Mouse (Mus musculus) erythroid progenitor cell, adult 5-6 weeks (primary cell): Measurements from ENCODE around the gene Snd1. TPM values are rescaled to one million over a fixed set of nuclear protein-coding genes. Genes with fewer than 3 reads are reported as not detected.

Experiments
- ATAC-seq: replicated peaks from 2 replicates; pipeline ENCODE4 v1.8.0; 2016; ENCODE audit warnings: moderate number of reproducible peaks, mild to moderate bottlenecking, moderate TSS enrichment, inconsistent platforms; ENCODE audit not compliant: poor library complexity, low FRiP score, severe bottlenecking
- total RNA-seq, 2 experiments: library from RNA; stranded (forward) in 1 of 2; stranded (reverse) in 1 of 2; fragments of 150-400 nt in 1 of 2; fragments of 186-747, 209-891 nt in 1 of 2; gene quantifications; 2 replicates each; pipeline versions ENCODE4 v1.2.3 to v1.2.4; 2015 to 2017; ENCODE audit warnings: low replicate concordance in 2 of 2

Snd1 gene
- total RNA-seq, 2 experiments from 2014 or later: 19.9 to 26.0 TPM

GRCm38 (mm10) chr6:28674686-28675085 is 199.7 kb downstream of the Snd1 start:
- no peak for ATAC-seq

- ATAC-seq: no peak
These were observed 204.0 kb downstream of the Snd1 start for GRCm38 (mm10) chr6:28678896-28679295.

GRCm38 (mm10) chr6:28680537-28680936 is 205.6 kb downstream of the Snd1 start:
- no peak for ATAC-seq

GRCm38 (mm10) chr6:28681521-28682457 is 206.8 kb downstream of the Snd1 start:
- no peak for ATAC-seq

GRCm38 (mm10) chr6:28685052-28685451 is 210.1 kb downstream of the Snd1 start:
- ATAC-seq: no peak

- no peak for ATAC-seq
These were observed 210.8 kb downstream of the Snd1 start for GRCm38 (mm10) chr6:28685745-28686144.

- no peak for ATAC-seq
These were observed 212.8 kb downstream of the Snd1 start for GRCm38 (mm10) chr6:28687776-28688175.

GRCm38 (mm10) chr6:28692659-28693058 is 217.7 kb downstream of the Snd1 start:
- no peak for ATAC-seq

GRCm38 (mm10) chr6:28697214-28697613 is 222.3 kb downstream of the Snd1 start:
- no peak for ATAC-seq

- no peak for ATAC-seq
These were observed 229.7 kb downstream of the Snd1 start for GRCm38 (mm10) chr6:28704612-28705011.

GRCm38 (mm10) chr6:28705384-28706107 is 230.6 kb downstream of the Snd1 start:
- ATAC-seq: peak; percentile 45

GRCm38 (mm10) chr6:28706108-28706975 is 231.4 kb downstream of the Snd1 start:
- no peak for ATAC-seq

- ATAC-seq: peak; percentile 84
These were observed 232.1 kb downstream of the Snd1 start for GRCm38 (mm10) chr6:28706976-28707592.

- ATAC-seq: peak; percentile 52; the same call in 1 of the 2 replicates
These were observed 235.1 kb downstream of the Snd1 start for GRCm38 (mm10) chr6:28710035-28710434.

GRCm38 (mm10) chr6:28717203-28717844 is 242.4 kb downstream of the Snd1 start:
- ATAC-seq: no peak

- ATAC-seq: no peak
These were observed 242.9 kb downstream of the Snd1 start for GRCm38 (mm10) chr6:28717845-28718237.

GRCm38 (mm10) chr6:28720391-28721171 is 245.6 kb downstream of the Snd1 start:
- no peak for ATAC-seq

GRCm38 (mm10) chr6:28723059-28723458 is 248.1 kb downstream of the Snd1 start:
- no peak for ATAC-seq
